Mouse (Mus musculus) R1 (cell line): ENCODE data around the gene Fam78a.

Source experiments
- DNase-seq: peaks from one replicate; pipeline ENCODE4 v3.0.0-alpha.2; 2018; ENCODE audit warnings: low read depth, low spot score

Fam78a gene

GRCm38 (mm10) chr2:32084111-32084871 lies at the start of gene Fam78a:
Gene Fam78a, minus strand, starts transcription at chr2:32084857.
- DNase-seq = peak; percentile 84

- peak; percentile 93 for DNase-seq
Observed at GRCm38 (mm10) chr2:32134039-32134438, 49.4 kb upstream of the Fam78a start.

GRCm38 (mm10) chr2:32132567-32132992 lies 47.9 kb upstream of the Fam78a start:
- peak; percentile 97 for DNase-seq

- no peak for DNase-seq
Observed at GRCm38 (mm10) chr2:32131866-32132566, 47.4 kb upstream of the Fam78a start.

- no peak for DNase-seq
Observed at GRCm38 (mm10) chr2:32131205-32131834, 46.7 kb upstream of the Fam78a start.

- DNase-seq = peak; percentile 73
Observed at GRCm38 (mm10) chr2:32130435-32130834, 45.8 kb upstream of the Fam78a start.

- DNase-seq = no peak
Observed at GRCm38 (mm10) chr2:32129383-32130074, 44.9 kb upstream of the Fam78a start.

DNA sequence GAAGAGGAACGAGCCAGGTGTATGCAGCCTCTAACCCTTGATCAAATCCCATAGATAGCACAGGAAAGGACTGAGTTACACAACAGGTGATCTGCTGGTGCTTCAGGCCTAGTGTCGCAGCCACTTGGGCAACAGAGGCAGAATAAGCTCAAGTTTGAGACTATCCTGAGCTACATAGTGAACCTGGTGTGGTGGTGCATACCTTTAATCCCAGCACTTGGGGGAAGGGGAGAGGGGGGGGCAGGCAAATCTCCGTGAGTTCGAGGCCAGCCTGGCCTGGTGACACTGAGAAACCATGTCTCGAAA lies 43.8 kb upstream of the Fam78a start:
- DNase-seq = no peak

- no peak for DNase-seq
Observed at GRCm38 (mm10) chr2:32127653-32128535, 43.2 kb upstream of the Fam78a start.

DNA sequence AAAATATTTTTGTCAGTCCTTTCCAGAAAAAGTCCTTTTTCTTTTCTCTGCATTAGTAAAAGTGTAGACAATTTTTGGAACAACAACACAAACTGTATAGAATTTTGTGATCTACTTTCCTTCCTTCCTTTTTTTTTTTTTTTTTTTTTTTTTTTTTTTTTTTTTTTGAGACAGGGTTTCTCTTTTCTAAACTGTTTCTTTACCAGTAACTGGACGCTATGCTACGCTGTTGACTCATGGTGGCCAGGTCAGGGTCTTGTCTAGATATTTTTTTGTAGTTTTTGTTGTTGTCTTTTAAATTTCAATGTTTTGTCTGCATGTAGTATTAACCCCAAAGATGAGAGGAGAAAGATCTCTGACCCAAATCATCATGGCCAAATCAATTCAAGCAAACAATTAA lies 37.1 kb upstream of the Fam78a start:
- no peak for DNase-seq

DNA sequence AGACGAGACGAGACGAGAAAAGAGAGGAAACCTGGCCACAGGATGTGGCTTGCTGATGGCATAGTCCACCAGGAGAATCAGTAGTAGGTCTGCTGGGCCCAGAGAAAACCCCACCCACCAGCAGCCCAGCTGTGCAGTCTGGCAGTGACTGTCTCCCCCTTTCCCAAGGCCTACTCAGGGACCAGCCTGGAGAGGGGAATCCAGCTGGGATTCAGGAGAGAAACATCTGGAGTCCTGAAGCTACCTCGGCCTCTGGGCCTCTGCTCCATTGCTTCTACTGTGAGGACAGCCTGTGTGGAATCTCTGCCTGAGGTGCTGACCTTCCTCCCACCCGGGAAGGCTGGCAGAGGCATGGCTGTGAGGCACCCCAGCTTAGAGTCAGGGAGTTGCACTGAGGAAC lies 36.5 kb upstream of the Fam78a start:
- DNase-seq = no peak

- DNase-seq = no peak
Observed at GRCm38 (mm10) chr2:32119802-32120750, 35.4 kb upstream of the Fam78a start.

- DNase-seq = no peak
Observed at GRCm38 (mm10) chr2:32115851-32116268, 31.2 kb upstream of the Fam78a start.

DNA sequence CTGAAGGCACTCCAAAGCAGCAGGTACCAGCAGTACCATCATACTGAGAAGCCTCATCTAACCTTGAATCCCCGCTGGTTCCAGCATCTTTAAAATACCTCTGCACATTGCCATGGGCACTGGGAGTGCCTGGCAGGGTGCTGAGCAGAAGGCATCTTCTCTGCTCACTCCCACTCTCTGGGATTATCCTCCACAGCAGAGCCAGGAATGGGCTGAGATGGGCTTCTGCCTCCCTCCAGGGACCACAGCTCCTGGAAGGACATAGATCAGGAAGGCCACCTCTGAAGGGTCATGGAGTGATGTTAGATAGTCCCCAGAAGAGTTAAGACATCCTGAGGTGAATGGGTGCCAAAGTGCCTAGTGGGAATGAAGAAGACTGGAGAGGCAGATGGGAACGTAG lies 27.9 kb upstream of the Fam78a start:
- DNase-seq = no peak

- DNase-seq = no peak
Observed at GRCm38 (mm10) chr2:32111268-32111667, 26.6 kb upstream of the Fam78a start.

GRCm38 (mm10) chr2:32105930-32106329 lies 21.3 kb upstream of the Fam78a start:
- DNase-seq = no peak

GRCm38 (mm10) chr2:32105117-32105913 lies 20.7 kb upstream of the Fam78a start:
- DNase-seq = no peak

- no peak for DNase-seq
Observed at GRCm38 (mm10) chr2:32104122-32104521, 19.5 kb upstream of the Fam78a start.

- no peak for DNase-seq
Observed at GRCm38 (mm10) chr2:32103557-32103956, 18.9 kb upstream of the Fam78a start.
